Mouse (Mus musculus): ENCODE data around the gene Gm20388. TPM values are rescaled to one million over a fixed set of nuclear protein-coding genes. Genes with fewer than 3 reads are reported as not detected.

Gm20388 gene
- polyA plus RNA-seq, 1 experiment from 2014 or later: not detected

- peaks cover 94% of the 10 kb centered on the region for H3K36me3 ChIP-seq
These were observed 2112.1 kb downstream of the Gm20388 start for GRCm38 (mm10) chr8:122022705-122023104.

DNA sequence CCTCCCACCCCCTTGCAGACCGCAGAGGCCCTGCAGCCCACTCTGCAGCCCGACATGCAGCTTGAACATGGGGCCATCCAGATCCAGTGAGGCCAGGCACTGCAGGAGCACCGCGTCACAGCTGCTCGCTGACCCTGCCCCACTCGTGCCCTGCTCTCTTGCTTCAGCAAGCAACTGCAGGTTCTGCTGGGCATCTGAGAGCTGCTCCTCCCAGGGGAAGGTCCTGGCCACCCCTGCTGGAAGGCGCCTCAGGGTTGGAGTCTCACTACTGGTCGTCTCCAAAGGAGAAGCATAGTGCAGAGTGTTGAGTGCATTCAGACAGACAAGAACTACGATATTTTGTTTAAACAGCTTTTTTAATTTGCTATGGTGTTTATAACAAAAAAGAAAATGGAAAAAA, 2114.9 kb downstream of the Gm20388 start:
- H3K36me3 ChIP-seq: peaks cover 66% of the 10 kb centered on the region
- no peak for ATAC-seq
- 86% methylated on average over 9 of the region's 9 CpGs for WGBS (ENCODE audit: insufficient replicate concordance)
- H3K27ac ChIP-seq: no peak overlapping the region
- no peaks in the 10 kb centered on the region for H3K27me3 ChIP-seq (replicated peaks)
- H3K9me3 ChIP-seq (replicated peaks): no peaks in the 10 kb centered on the region
- no peak overlapping the region for H3K4me2 ChIP-seq
- no peak overlapping the region for H3K9ac ChIP-seq
- no peak overlapping the region for H3K4me3 ChIP-seq
- H3K4me1 ChIP-seq: 0 out of 2 replicates have a peak, but pooled peaks cover 5% of the 10 kb centered on the region

More at GRCm38 (mm10) chr8:122022705-122023104, 2112.1 kb downstream of the Gm20388 start:
- no peak for ATAC-seq
- no peak overlapping the region for H3K4me3 ChIP-seq
- H3K27me3 ChIP-seq (replicated peaks): no peaks in the 10 kb centered on the region
- 69% methylated on average over 4 of the region's 4 CpGs for WGBS (ENCODE audit: insufficient replicate concordance)
- 0 out of 2 replicates have a peak, but pooled peaks cover 5% of the 10 kb centered on the region for H3K4me1 ChIP-seq
- no peak overlapping the region for H3K27ac ChIP-seq
- no peak overlapping the region for H3K4me2 ChIP-seq
- no peak overlapping the region for H3K9ac ChIP-seq
- H3K9me3 ChIP-seq (replicated peaks): no peaks in the 10 kb centered on the region

DNA sequence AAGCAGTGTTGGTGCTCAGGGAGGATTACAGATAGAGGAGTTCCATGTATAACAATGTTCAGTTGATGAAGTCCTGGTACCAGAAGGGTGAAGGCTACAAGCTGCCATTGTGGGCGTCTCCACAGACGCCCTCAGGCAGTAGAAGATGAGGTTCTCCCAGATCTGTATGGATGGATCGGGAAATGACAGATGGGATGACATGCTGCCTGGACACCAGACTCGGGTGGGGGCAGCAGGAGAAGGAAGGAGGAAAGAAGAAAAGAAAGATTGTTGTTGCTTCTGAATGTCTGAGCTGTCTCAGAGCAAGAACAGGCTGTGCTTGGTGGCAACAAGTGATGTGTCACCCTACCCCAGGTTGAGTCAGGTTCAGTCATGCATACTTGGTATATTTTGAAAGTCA, 2117.5 kb downstream of the Gm20388 start:
- 76% methylated on average over 4 of the region's 4 CpGs for WGBS (ENCODE audit: insufficient replicate concordance)
- Histone ChIP-seq H3K27ac (no peak overlapping the region), H3K27me3 (replicated peaks) (no peaks in the 10 kb centered on the region; the same call in 1 of the 2 replicates), H3K9ac (no peak overlapping the region), H3K4me2 (no peak overlapping the region), H3K9me3 (replicated peaks) (no peaks in the 10 kb centered on the region), H3K36me3 (peaks cover 41% of the 10 kb centered on the region), H3K4me3 (no peak overlapping the region), H3K4me1 (no peaks in the 10 kb centered on the region)
- ATAC-seq: no peak

- no peak overlapping the region for H3K9ac ChIP-seq
- ATAC-seq: no peak
- 0 out of 2 replicates have a peak, but pooled peaks cover 6% of the 10 kb centered on the region for H3K4me1 ChIP-seq
- no peaks in the 10 kb centered on the region for H3K9me3 ChIP-seq (replicated peaks)
- no peak overlapping the region for H3K4me3 ChIP-seq
- H3K27ac ChIP-seq: no peak overlapping the region
- H3K36me3 ChIP-seq: peaks cover 13% of the 10 kb centered on the region
- no peaks in the 10 kb centered on the region; the same call in 1 of the 2 replicates for H3K27me3 ChIP-seq (replicated peaks)
- 59% methylated on average over 7 of the region's 7 CpGs for WGBS (ENCODE audit: insufficient replicate concordance)
- H3K4me2 ChIP-seq: no peak overlapping the region
These were observed 2120.3 kb downstream of the Gm20388 start for GRCm38 (mm10) chr8:122030965-122031364.

GRCm38 (mm10) chr8:122032741-122033140, 2122.1 kb downstream of the Gm20388 start:
- H3K4me3 ChIP-seq: no peak overlapping the region
- H3K9me3 ChIP-seq (replicated peaks): no peaks in the 10 kb centered on the region
- no peak overlapping the region for H3K27ac ChIP-seq
- no peak overlapping the region for H3K4me2 ChIP-seq
- no peaks in the 10 kb centered on the region for H3K36me3 ChIP-seq
- H3K27me3 ChIP-seq (replicated peaks): peaks cover 4% of the 10 kb centered on the region; the same call in 1 of the 2 replicates
- 0 out of 2 replicates have a peak, but pooled peaks cover 6% of the 10 kb centered on the region for H3K4me1 ChIP-seq
- ATAC-seq: no peak
- WGBS (ENCODE audit: insufficient replicate concordance): 40% methylated on average over 9 of the region's 9 CpGs
- H3K9ac ChIP-seq: no peak overlapping the region

DNA sequence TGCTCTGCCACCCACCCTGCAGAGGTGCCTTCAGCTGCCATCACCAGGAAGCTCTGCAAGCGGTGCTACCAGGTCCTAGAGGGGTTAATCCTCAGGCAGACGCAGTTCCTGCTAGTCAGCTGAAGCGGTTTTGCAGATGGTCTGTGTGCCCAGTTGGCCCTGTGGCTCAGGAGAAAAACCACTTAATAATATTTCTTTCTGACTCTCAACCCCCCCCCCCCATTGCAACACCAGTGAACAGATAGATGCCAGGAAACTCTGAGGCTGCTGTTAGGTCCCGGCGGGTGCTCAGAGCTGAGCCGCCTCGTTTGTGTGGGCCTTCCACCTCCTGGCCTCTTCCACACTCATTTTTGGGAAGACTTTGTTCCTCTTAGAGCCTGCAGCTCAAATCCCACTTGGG, 2124.9 kb downstream of the Gm20388 start:
- Histone ChIP-seq H3K27ac (no peak overlapping the region), H3K4me1 (0 out of 2 replicates have a peak, but pooled peaks cover 6% of the 10 kb centered on the region), H3K9ac (no peak overlapping the region), H3K9me3 (replicated peaks) (no peaks in the 10 kb centered on the region), H3K36me3 (no peaks in the 10 kb centered on the region), H3K4me2 (no peak overlapping the region), H3K27me3 (replicated peaks) (peaks cover 4% of the 10 kb centered on the region; the same call in 1 of the 2 replicates), H3K4me3 (no peak overlapping the region)
- 59% methylated on average over 7 of the region's 7 CpGs for WGBS (ENCODE audit: insufficient replicate concordance)
- ATAC-seq: no peak

- Histone ChIP-seq H3K9ac (no peak overlapping the region), H3K36me3 (no peaks in the 10 kb centered on the region), H3K27ac (no peak overlapping the region), H3K9me3 (replicated peaks) (no peaks in the 10 kb centered on the region), H3K4me2 (no peak overlapping the region), H3K4me3 (no peak overlapping the region), H3K4me1 (0 out of 2 replicates have a peak, but pooled peaks cover 6% of the 10 kb centered on the region), H3K27me3 (replicated peaks) (peaks cover 4% of the 10 kb centered on the region; the same call in 1 of the 2 replicates)
- no peak for ATAC-seq
- 51% methylated on average over 6 of the region's 6 CpGs for WGBS (ENCODE audit: insufficient replicate concordance)
These were observed 2125.7 kb downstream of the Gm20388 start for GRCm38 (mm10) chr8:122036325-122036724.

DNA sequence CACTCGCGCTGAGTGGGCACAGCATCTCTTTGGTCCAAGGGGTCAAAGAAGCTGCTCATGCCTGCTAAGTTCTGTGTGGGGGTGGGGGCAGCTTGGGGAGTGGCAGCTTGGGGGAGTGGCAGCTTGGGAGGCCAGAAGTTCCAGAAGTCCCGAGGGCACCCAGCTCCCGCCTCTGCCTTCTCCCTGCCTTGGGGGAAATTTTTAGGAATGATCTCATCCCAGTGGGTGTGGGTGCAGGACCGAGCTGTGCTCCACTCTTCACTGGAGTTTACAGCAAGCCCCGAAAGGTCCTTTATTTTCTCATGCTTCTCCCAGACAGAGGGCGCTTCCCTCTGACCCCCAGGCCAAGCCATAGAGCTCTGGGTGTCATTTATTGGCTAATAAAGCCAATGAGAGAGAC, 2126.6 kb downstream of the Gm20388 start:
- no peak overlapping the region for H3K4me3 ChIP-seq
- peaks cover 8% of the 10 kb centered on the region for H3K27me3 ChIP-seq (replicated peaks)
- H3K4me2 ChIP-seq: no peak overlapping the region
- peaks cover 9% of the 10 kb centered on the region; the same call in 1 of the 2 replicates for H3K4me1 ChIP-seq
- ATAC-seq: no peak
- no peak overlapping the region for H3K9ac ChIP-seq
- H3K36me3 ChIP-seq: no peaks in the 10 kb centered on the region
- WGBS (ENCODE audit: insufficient replicate concordance): 67% methylated on average over 7 of the region's 7 CpGs
- no peak overlapping the region for H3K27ac ChIP-seq
- no peaks in the 10 kb centered on the region for H3K9me3 ChIP-seq (replicated peaks)

DNA sequence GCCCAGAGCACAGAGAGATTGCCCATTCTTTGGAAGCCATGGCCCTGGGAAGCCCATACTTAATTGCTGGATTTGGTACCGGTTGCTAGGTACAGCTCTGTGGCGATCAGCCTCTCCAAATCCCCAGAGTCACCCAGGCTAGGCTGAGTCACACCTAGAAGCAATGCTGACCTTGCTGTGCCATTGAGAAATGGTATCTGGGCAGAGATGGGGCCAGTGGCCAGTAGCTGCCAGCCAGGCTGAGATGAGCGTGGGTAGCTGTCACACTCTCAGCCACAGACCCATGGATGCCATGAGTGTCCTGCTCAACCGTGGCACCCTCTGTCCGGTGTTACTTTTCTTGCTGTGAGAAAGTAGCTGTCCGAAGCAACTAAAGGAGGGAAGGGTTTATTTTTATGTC, 2127.4 kb downstream of the Gm20388 start:
- 77% methylated on average over 6 of the region's 6 CpGs for WGBS (ENCODE audit: insufficient replicate concordance)
- Histone ChIP-seq H3K27ac (no peak overlapping the region), H3K27me3 (replicated peaks) (peaks cover 16% of the 10 kb centered on the region)

GRCm38 (mm10) chr8:122039452-122039851, 2128.8 kb downstream of the Gm20388 start:
- Histone ChIP-seq H3K4me1 (peaks cover 11% of the 10 kb centered on the region; the same call in 1 of the 2 replicates), H3K9me3 (replicated peaks) (no peaks in the 10 kb centered on the region), H3K27me3 (replicated peaks) (peaks cover 24% of the 10 kb centered on the region), H3K36me3 (no peaks in the 10 kb centered on the region), H3K27ac (no peak overlapping the region), H3K9ac (no peak overlapping the region), H3K4me3 (no peak overlapping the region), H3K4me2 (no peak overlapping the region)
- 55% methylated on average over 4 of the region's 4 CpGs for WGBS (ENCODE audit: insufficient replicate concordance)
- ATAC-seq: no peak

More for the DNA sequence above, 2127.4 kb downstream of the Gm20388 start:
- no peak for ATAC-seq
- Histone ChIP-seq H3K4me1 (peaks cover 11% of the 10 kb centered on the region; the same call in 1 of the 2 replicates), H3K9me3 (replicated peaks) (no peaks in the 10 kb centered on the region), H3K9ac (no peak overlapping the region), H3K36me3 (no peaks in the 10 kb centered on the region), H3K4me2 (no peak overlapping the region), H3K4me3 (no peak overlapping the region)

DNA sequence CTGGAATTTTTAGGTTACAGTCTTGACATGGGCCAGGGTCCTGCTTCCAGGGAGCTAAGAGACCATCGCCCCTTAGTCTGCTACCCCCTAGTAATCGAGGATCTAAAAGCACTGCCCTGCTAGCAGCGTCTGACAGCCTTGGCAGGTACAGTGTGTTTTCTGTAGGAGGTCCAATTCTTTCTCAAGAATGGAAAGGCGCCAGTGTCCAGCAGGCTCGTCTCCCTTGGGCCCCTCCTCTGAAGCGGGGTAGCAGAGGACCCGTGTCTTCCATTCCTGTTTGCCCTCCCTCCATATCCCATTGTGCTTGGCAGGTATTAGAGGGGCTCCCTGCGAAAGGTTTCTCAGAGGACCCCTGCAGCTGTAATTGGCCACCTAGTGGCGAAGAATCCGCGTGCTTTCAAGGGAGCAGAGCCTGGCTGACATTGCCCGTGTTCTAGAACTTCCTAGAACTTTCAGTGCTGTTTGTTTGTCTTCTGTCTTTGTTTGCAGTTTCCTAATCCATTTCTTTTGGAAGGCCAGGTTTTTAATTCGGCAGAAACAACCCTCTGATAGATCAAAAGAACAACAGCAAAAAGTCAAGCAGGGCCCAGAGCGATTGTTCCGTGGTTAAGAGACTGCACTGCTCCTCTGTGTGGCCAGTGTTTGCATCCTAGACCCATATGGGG, 2136.7 kb downstream of the Gm20388 start:
- H3K4me1 ChIP-seq: peaks cover 1% of the 10 kb centered on the region; the same call in 1 of the 2 replicates
- H3K36me3 ChIP-seq: no peaks in the 10 kb centered on the region
- H3K4me3 ChIP-seq: no peak overlapping the region
- no peak overlapping the region for H3K27ac ChIP-seq
- WGBS (ENCODE audit: insufficient replicate concordance): 54% methylated on average over 15 of the region's 15 CpGs
- H3K9me3 ChIP-seq (replicated peaks): no peaks in the 10 kb centered on the region
- ATAC-seq: no peak
- H3K9ac ChIP-seq: no peak overlapping the region
- H3K27me3 ChIP-seq (replicated peaks): peaks cover 36% of the 10 kb centered on the region
- no peak overlapping the region for H3K4me2 ChIP-seq

DNA sequence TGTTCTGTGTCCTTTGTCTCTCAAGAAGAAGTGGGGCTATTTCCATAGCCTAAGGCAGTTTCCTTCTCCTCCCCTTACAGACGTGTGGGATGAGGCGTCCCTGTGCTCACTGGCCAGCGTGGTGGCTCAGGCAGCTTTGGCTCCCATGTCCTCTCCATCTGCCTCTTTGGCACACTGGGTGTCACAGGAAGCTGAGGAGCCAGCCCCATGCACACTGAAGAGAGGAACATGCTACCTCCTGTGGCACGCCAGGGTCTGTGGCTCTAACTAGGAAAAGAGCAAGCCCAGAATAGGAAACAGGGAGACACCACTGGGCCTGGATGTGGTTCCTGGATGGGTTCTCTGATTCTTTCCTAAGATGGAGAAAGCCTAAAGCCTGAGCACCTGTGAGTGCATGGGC, 2138.6 kb downstream of the Gm20388 start:
- Histone ChIP-seq H3K4me1 (no peaks in the 10 kb centered on the region), H3K9ac (no peak overlapping the region), H3K9me3 (replicated peaks) (no peaks in the 10 kb centered on the region), H3K27ac (no peak overlapping the region), H3K36me3 (no peaks in the 10 kb centered on the region), H3K4me2 (no peak overlapping the region), H3K27me3 (replicated peaks) (peaks cover 21% of the 10 kb centered on the region; the same call in 1 of the 2 replicates), H3K4me3 (no peak overlapping the region)
- 64% methylated on average over 4 of the region's 4 CpGs for WGBS (ENCODE audit: insufficient replicate concordance)
- no peak for ATAC-seq

Measured in liver, embryonic 12.5 days (tissue).